Comparison of ENCODE assay signal across 8 mouse cellular contexts in genomic region chr15:6209301-6209700, GRCm38 (mm10).
A peak's percentile ranks its signal among the peaks of the same experiment; 100 is the strongest.
DNase-seq lines count a peak whose midpoint lies in the region; ATAC-seq and TF ChIP-seq lines count a peak whose summit lies in the region.

No protein-coding gene starts in this region.

- 9% methylated on average over 2 of the region's 2 CpGs for WGBS in forebrain, embryonic 11.5 days
- WGBS in forebrain, embryonic 10.5 days, result 14% methylated on average over 2 of the region's 2 CpGs
- 5% methylated on average over 2 of the region's 2 CpGs for WGBS in hindbrain, postnatal 0 days

- no peaks in the 10 kb centered on the region for H3K4me1 ChIP-seq in forebrain, embryonic 11.5 days (replicated peaks; ENCODE audit: control insufficient read depth, insufficient read depth, low read length)
- no peaks in the 10 kb centered on the region for H3K4me1 ChIP-seq in forebrain, embryonic 10.5 days
- no peaks in the 10 kb centered on the region for H3K4me1 ChIP-seq in hindbrain, postnatal 0 days (ENCODE audit: insufficient read depth, low read length)

- no peak overlapping the region for H3K4me2 ChIP-seq in forebrain, embryonic 11.5 days (ENCODE audit: low read depth, low read length, severe bottlenecking)
- H3K4me2 ChIP-seq in hindbrain, postnatal 0 days (ENCODE audit: low read depth, low read length), result no peak overlapping the region

- H3K9ac ChIP-seq in forebrain, embryonic 11.5 days (ENCODE audit: low read length), result no peak overlapping the region
- no peak overlapping the region for H3K9ac ChIP-seq in hindbrain, postnatal 0 days (replicated peaks; ENCODE audit: low read length)

- no peak for DNase-seq in forebrain, embryonic 11.5 days (ENCODE audit: low spot score)
- DNase-seq in forebrain, embryonic 10.5 days (ENCODE audit: extremely low spot score, low spot score), result no peak
- DNase-seq in testis, postnatal 10 days (ENCODE audit: low spot score), result peak; percentile 57
- DNase-seq in testis, postnatal 14 days (ENCODE audit: low spot score), result no peak
- DNase-seq in cerebellum, postnatal 36 days, result peak; percentile 12 to 44
- DNase-seq in hindbrain, postnatal 0 days (ENCODE audit: low spot score), result peak; percentile 79
- peak; percentile 60 for DNase-seq in lung, postnatal 36 days
- peak; percentile 53 for DNase-seq in splenic B cell, adult 2 months (ENCODE audit: low read depth, low spot score)

- H3K27me3 ChIP-seq in forebrain, embryonic 11.5 days (ENCODE audit: control insufficient read depth, insufficient read depth, low read length), result no peaks in the 10 kb centered on the region
- H3K27me3 ChIP-seq in forebrain, embryonic 10.5 days (ENCODE audit: poor library complexity, severe bottlenecking), result no peaks in the 10 kb centered on the region
- no peaks in the 10 kb centered on the region for H3K27me3 ChIP-seq in hindbrain, postnatal 0 days (ENCODE audit: insufficient read depth, low read length)
- H3K27me3 ChIP-seq in splenic B cell, adult 2 months (ENCODE audit: control insufficient read depth, insufficient read depth, low read length, poor library complexity, severe bottlenecking), result no peaks in the 10 kb centered on the region

- H3K36me3 ChIP-seq in forebrain, embryonic 11.5 days (ENCODE audit: control insufficient read depth, insufficient read depth, low read length), result no peaks in the 10 kb centered on the region
- H3K36me3 ChIP-seq in forebrain, embryonic 10.5 days (replicated peaks), result no peaks in the 10 kb centered on the region
- H3K36me3 ChIP-seq in hindbrain, postnatal 0 days (ENCODE audit: insufficient read depth, low read length), result no peaks in the 10 kb centered on the region
- H3K36me3 ChIP-seq in splenic B cell, adult 2 months (ENCODE audit: control insufficient read depth, insufficient read depth, low read length, poor library complexity, severe bottlenecking), result no peaks in the 10 kb centered on the region

- no peak overlapping the region for H3K27ac ChIP-seq in forebrain, embryonic 11.5 days (ENCODE audit: low read depth, low read length)
- H3K27ac ChIP-seq in forebrain, embryonic 10.5 days, result no peak overlapping the region
- no peak overlapping the region for H3K27ac ChIP-seq in hindbrain, postnatal 0 days

- peak; percentile 77 for TF ChIP-seq CTCF in hindbrain, postnatal 0 days (IDR thresholded peaks at IDR 0.05; ENCODE audit: low read depth)

- H3K9me3 ChIP-seq in forebrain, embryonic 11.5 days (ENCODE audit: control insufficient read depth, low read length), result no peaks in the 10 kb centered on the region
- no peaks in the 10 kb centered on the region for H3K9me3 ChIP-seq in forebrain, embryonic 10.5 days
- no peaks in the 10 kb centered on the region for H3K9me3 ChIP-seq in hindbrain, postnatal 0 days (ENCODE audit: low read length)

- no peak overlapping the region for H3K4me3 ChIP-seq in forebrain, embryonic 11.5 days (ENCODE audit: low read depth, low read length)
- H3K4me3 ChIP-seq in forebrain, embryonic 10.5 days, result no peak overlapping the region
- H3K4me3 ChIP-seq in hindbrain, postnatal 0 days (ENCODE audit: low read length), result no peak overlapping the region

- ATAC-seq in forebrain, embryonic 11.5 days (replicated peaks; ENCODE audit: low FRiP score), result 0 out of 2 replicates have a peak, but pooled peaks have one; percentile 64
- peak; percentile 76; the same call in 1 of the 2 replicates for ATAC-seq in hindbrain, postnatal 0 days

Comparison
In these comparisons a context has a peak if more than half of its experiments do, and no peak if none do; other contexts are left out.
1. DNase-seq: peak in testis, postnatal 10 days (single experiment), cerebellum, postnatal 36 days (2 of 2), hindbrain, postnatal 0 days (single experiment), lung, postnatal 36 days (single experiment) and splenic B cell, adult 2 months (single experiment); none in forebrain, embryonic 11.5 days (single experiment), forebrain, embryonic 10.5 days (single experiment) and testis, postnatal 14 days (single experiment).